18 mouse cellular contexts compared by ENCODE assay signal in genomic region chr2:6413723-6414122, GRCm38 (mm10).
DNase-seq lines count a peak whose midpoint lies in the region; ATAC-seq and TF ChIP-seq lines count a peak whose summit lies in the region.
"Had no signal": no experiment of that assay in that cellular context is flagged by ENCODE, and none has a peak within 500 bp of the region (broad histone marks: within the 10 kb centered on the region; RNA-seq: fewer than 3 reads in every experiment).

No protein-coding gene starts in this region.

- H3K9me3 ChIP-seq in heart, embryonic 10.5 days, result no peaks in the 10 kb centered on the region
- no peaks in the 10 kb centered on the region for H3K9me3 ChIP-seq in heart, embryonic 11.5 days (replicated peaks; ENCODE audit: control insufficient read depth, low read length)
- H3K9me3 ChIP-seq in lung, postnatal 0 days (ENCODE audit: low read length), result no peaks in the 10 kb centered on the region
- H3K9me3 ChIP-seq: embryonic facial prominence, embryonic 10.5 days; embryonic facial prominence, embryonic 12.5 days; forebrain, embryonic 13.5 days; forebrain, embryonic 15.5 days had no signal

- DNase-seq in heart, embryonic 10.5 days (ENCODE audit: low spot score), result peak; percentile 58
- DNase-seq in lung, postnatal 36 days, result peak; percentile 25
- DNase-seq in lung, postnatal 0 days (ENCODE audit: low spot score), result no peak
- DNase-seq in adrenal gland, postnatal 25 days, result no peak
- DNase-seq: adrenal gland, adult 2 months; adrenal gland, postnatal 10 days; adrenal gland, postnatal 36 days; cerebellum, adult 11-12 months; cerebellum, adult 2 months; cerebellum, adult 9-10 months; cerebellum, postnatal 10 days; cerebellum, postnatal 25 days; forebrain, postnatal 0 days had no signal

- H3K4me3 ChIP-seq in heart, embryonic 10.5 days, result no peak overlapping the region
- H3K4me3 ChIP-seq in heart, embryonic 11.5 days (ENCODE audit: low read depth, low read length), result no peak overlapping the region
- no peak overlapping the region for H3K4me3 ChIP-seq in lung, postnatal 0 days (ENCODE audit: low read depth, low read length)
- H3K4me3 ChIP-seq: embryonic facial prominence, embryonic 10.5 days; embryonic facial prominence, embryonic 12.5 days; forebrain, embryonic 13.5 days; forebrain, embryonic 15.5 days had no signal

- no peak overlapping the region for H3K4me2 ChIP-seq in heart, embryonic 11.5 days
- no peak overlapping the region for H3K4me2 ChIP-seq in lung, postnatal 0 days (replicated peaks; ENCODE audit: low read depth, low read length)
- H3K4me2 ChIP-seq: embryonic facial prominence, embryonic 12.5 days; forebrain, embryonic 13.5 days; forebrain, embryonic 15.5 days had no signal

- no peak for TF ChIP-seq EP300 in lung, postnatal 0 days (IDR thresholded peaks at IDR 0.05)

- no peak for ATAC-seq in heart, embryonic 11.5 days (replicated peaks; ENCODE audit: insufficient number of reproducible peaks, low FRiP score, low TSS enrichment)
- ATAC-seq in lung, postnatal 0 days, result no peak
- ATAC-seq: forebrain, embryonic 13.5 days; forebrain, embryonic 15.5 days; forebrain, postnatal 0 days had no signal

- peaks cover 4% of the 10 kb centered on the region; the same call in 1 of the 2 replicates for H3K4me1 ChIP-seq in heart, embryonic 10.5 days
- H3K4me1 ChIP-seq in heart, embryonic 11.5 days (ENCODE audit: control insufficient read depth, insufficient read depth, low read length), result no peaks in the 10 kb centered on the region
- no peaks in the 10 kb centered on the region for H3K4me1 ChIP-seq in lung, postnatal 0 days (ENCODE audit: insufficient read depth, low read depth, low read length)
- H3K4me1 ChIP-seq: embryonic facial prominence, embryonic 10.5 days; embryonic facial prominence, embryonic 12.5 days; forebrain, embryonic 15.5 days had no signal

- H3K27ac ChIP-seq in heart, embryonic 10.5 days, result no peak overlapping the region
- H3K27ac ChIP-seq in heart, embryonic 11.5 days (ENCODE audit: low read depth, low read length), result no peak overlapping the region
- H3K27ac ChIP-seq in lung, postnatal 0 days (ENCODE audit: low read length), result no peak overlapping the region
- H3K27ac ChIP-seq: embryonic facial prominence, embryonic 10.5 days; embryonic facial prominence, embryonic 12.5 days; forebrain, embryonic 13.5 days; forebrain, embryonic 15.5 days had no signal

- no peak for TF ChIP-seq CTCF in lung, postnatal 0 days (IDR thresholded peaks at IDR 0.05)

- WGBS in heart, embryonic 10.5 days, result 93% methylated on average over 2 of the region's 2 CpGs
- WGBS in heart, embryonic 11.5 days (ENCODE audit: insufficient replicate concordance), result 85% methylated on average over 2 of the region's 2 CpGs
- 71% methylated on average over 2 of the region's 2 CpGs for WGBS in lung, postnatal 0 days

- no peaks in the 10 kb centered on the region for H3K27me3 ChIP-seq in heart, embryonic 10.5 days (ENCODE audit: insufficient read depth, poor library complexity, severe bottlenecking)
- H3K27me3 ChIP-seq in heart, embryonic 11.5 days (ENCODE audit: control insufficient read depth, insufficient read depth, low read length), result no peaks in the 10 kb centered on the region
- no peaks in the 10 kb centered on the region for H3K27me3 ChIP-seq in lung, postnatal 0 days (replicated peaks; ENCODE audit: insufficient read depth, low read length)
- H3K27me3 ChIP-seq: embryonic facial prominence, embryonic 12.5 days; forebrain, embryonic 13.5 days; forebrain, embryonic 15.5 days had no signal

- H3K36me3 ChIP-seq in heart, embryonic 10.5 days, result peaks cover 38% of the 10 kb centered on the region
- H3K36me3 ChIP-seq in heart, embryonic 11.5 days (ENCODE audit: control insufficient read depth, insufficient read depth, low read length), result peaks cover 7% of the 10 kb centered on the region; the same call in 1 of the 2 replicates
- peaks cover 4% of the 10 kb centered on the region; the same call in 1 of the 2 replicates for H3K36me3 ChIP-seq in lung, postnatal 0 days (ENCODE audit: insufficient read depth, low read length)

- no peak overlapping the region for H3K9ac ChIP-seq in heart, embryonic 11.5 days (ENCODE audit: low read depth, low read length)
- no peak overlapping the region for H3K9ac ChIP-seq in lung, postnatal 0 days (replicated peaks; ENCODE audit: low read depth)
- H3K9ac ChIP-seq: embryonic facial prominence, embryonic 12.5 days; forebrain, embryonic 13.5 days; forebrain, embryonic 15.5 days; forebrain, postnatal 0 days had no signal

Comparison
In these comparisons a context has a peak if more than half of its experiments do, and no peak if none do; other contexts are left out.
1. DNase-seq: peak in heart, embryonic 10.5 days (single experiment) and lung, postnatal 36 days (single experiment); none in lung, postnatal 0 days (single experiment) and adrenal gland, postnatal 25 days (single experiment).